Mouse (Mus musculus) spleen, adult 2 months (tissue): ENCODE results near the gene Prkca.

ENCODE experiments used
- CTCF ChIP-seq: fragments of 200-500 bp; IDR thresholded peaks from 2 replicates; pipeline ENCODE4 v1.5.1; 2011; ENCODE audit warnings: mild to moderate bottlenecking, inconsistent platforms; ENCODE audit not compliant: insufficient read depth, insufficient read length, insufficient replicate concordance; ENCODE audit errors: extremely low read depth
- POLR2A ChIP-seq: fragments of 200-500 bp; IDR thresholded peaks from 2 replicates; pipeline ENCODE4 v1.6.1; 2011; ENCODE audit warnings: low read depth, low read length, inconsistent platforms

DNA sequence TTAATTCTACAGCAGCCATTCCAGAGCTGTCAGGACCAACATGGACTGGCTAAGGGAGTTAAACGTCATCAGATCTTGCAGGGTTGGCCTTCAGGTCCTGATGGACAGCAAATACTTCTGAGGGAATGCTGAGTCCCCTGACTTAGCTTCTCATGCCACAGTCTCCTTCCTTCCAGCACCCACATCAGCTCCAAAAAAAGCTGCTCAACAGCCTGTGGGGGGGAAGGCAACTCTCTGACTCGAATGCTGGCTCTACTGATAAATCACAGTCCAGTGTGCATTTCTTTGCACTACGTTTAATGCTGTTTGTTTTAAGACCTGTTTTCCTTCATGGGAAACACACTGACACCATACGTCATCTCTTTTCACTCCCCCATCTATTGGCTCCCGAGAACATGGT is 215.8 kb downstream of the Prkca start:
- no peak for TF ChIP-seq CTCF
- no peak for TF ChIP-seq POLR2A
